Mouse (Mus musculus) hindbrain, embryonic 15.5 days (tissue): ENCODE results near the gene Umod. TPM values are rescaled to one million over a fixed set of nuclear protein-coding genes. Genes with fewer than 3 reads are reported as not detected.
A peak's percentile ranks its signal among the peaks of the same experiment; 100 is the strongest.

Source experiments
- ATAC-seq: fragments of 200-750 bp; cut with Nextera tagmentation; 2 replicates; pipeline ENCODE4 v1.8.0; 2017; ENCODE audit warnings: low read depth, moderate number of reproducible peaks, moderate TSS enrichment; ENCODE audit not compliant: low FRiP score
- H3K27ac ChIP-seq: fragments of 300-500 bp; sonication (generic); replicated peaks from 2 replicates; pipeline ENCODE4 v1.5.1; 2015; ENCODE audit warnings: mild to moderate bottlenecking, inconsistent platforms
- H3K27me3 ChIP-seq: fragments of 300-500 bp; sonication (generic); 2 replicates; pipeline ENCODE4 v1.6.1; 2015; ENCODE audit warnings: control low read depth, inconsistent platforms
- H3K36me3 ChIP-seq: fragments of 300-500 bp; sonication (generic); 2 replicates; pipeline ENCODE4 v1.6.1; 2015; ENCODE audit warnings: control low read depth, inconsistent platforms
- H3K4me1 ChIP-seq: fragments of 300-500 bp; sonication (generic); replicated peaks from 2 replicates; pipeline ENCODE4 v1.6.1; 2015; ENCODE audit warnings: control low read depth, inconsistent platforms
- H3K4me2 ChIP-seq: fragments of 300-500 bp; sonication (generic); 2 replicates; pipeline ENCODE4 v1.6.1; 2015; ENCODE audit warnings: moderate library complexity, mild to moderate bottlenecking, inconsistent platforms
- H3K4me3 ChIP-seq: fragments of 300-500 bp; sonication (generic); 2 replicates; pipeline ENCODE4 v1.5.1; 2015; ENCODE audit warnings: mild to moderate bottlenecking, inconsistent platforms
- H3K9ac ChIP-seq: fragments of 300-500 bp; sonication (generic); 2 replicates; pipeline ENCODE4 v1.6.1; 2015; ENCODE audit warnings: inconsistent platforms
- H3K9me3 ChIP-seq: fragments of 300-500 bp; sonication (generic); 2 replicates; pipeline ENCODE4 v1.6.1; 2016; ENCODE audit warnings: control low read depth, inconsistent platforms
- WGBS: fragments of 180-500 bp; shearing (Covaris S2); methylation state at CpG from one replicate; pipeline ENCODE4 v1.1.7; 2015; 5-methylcytosine and 5-hydroxymethylcytosine counted together
- polyA plus RNA-seq: library from polyadenylated mRNA; unstranded; fragments of >200 nt; fragmentation: Nextera tagmentation; extraction: Ambion mirVana; gene quantifications from 2 replicates; pipeline ENCODE4 v1.2.1, GENCODE M21; 2015

Gene Umod
- polyA plus RNA-seq, 1 experiment from 2014 or later = not detected

DNA sequence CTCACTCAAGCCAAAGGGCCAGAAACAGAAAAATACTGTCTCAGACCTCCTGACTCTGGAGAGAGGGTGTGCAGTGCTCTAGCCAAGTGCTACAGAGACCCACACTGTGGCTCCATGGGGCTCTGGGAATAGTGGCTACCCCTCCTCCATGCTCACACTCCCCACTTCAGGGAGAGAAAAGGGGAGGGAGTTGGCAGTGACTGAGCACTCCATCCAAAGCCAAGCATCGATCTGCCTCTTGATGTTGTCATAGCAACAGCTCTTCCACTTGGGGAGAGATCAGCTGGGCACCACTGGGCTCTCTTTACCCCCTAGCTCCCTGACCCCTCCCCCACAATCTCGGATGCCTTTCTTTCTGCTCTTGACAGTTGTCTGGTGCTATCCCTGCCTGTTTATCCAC lies 58.4 kb downstream of the Umod start:
- Histone ChIP-seq H3K27ac (no peak overlapping the region), H3K36me3 (no peaks in the 10 kb centered on the region), H3K4me1 (peaks cover 9% of the 10 kb centered on the region), H3K9me3 (no peaks in the 10 kb centered on the region), H3K27me3 (no peaks in the 10 kb centered on the region), H3K4me2 (no peak overlapping the region), H3K4me3 (no peak overlapping the region), H3K9ac (no peak overlapping the region)
- WGBS = 0% methylated on average over 2 of the region's 2 CpGs
- peak; percentile 93 for ATAC-seq

DNA sequence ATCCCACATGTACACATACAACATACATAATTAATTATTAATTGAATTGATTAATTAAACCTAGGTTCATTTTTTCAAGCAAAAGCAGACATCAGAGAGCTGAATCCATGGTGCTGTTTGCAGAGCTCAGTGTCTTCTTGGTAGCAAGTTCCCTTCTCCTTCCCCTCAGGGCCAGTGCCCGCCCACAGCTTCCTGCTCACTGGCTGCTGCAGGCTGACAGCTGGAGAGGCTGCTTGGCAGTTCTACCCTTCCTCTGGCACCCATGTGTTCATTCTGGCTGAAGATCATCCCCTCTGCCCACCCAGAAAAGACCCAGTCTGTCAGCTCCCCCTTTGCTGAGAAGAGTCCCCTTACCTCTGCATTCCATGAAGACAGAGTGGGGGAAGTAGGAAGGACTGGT lies 60.6 kb downstream of the Umod start:
- no peak for ATAC-seq
- Histone ChIP-seq H3K9ac (no peak overlapping the region), H3K27ac (no peak overlapping the region), H3K4me1 (peaks cover 9% of the 10 kb centered on the region), H3K4me2 (no peak overlapping the region), H3K9me3 (no peaks in the 10 kb centered on the region), H3K27me3 (no peaks in the 10 kb centered on the region), H3K36me3 (no peaks in the 10 kb centered on the region), H3K4me3 (no peak overlapping the region)
- 70% methylated on average over 1 of the region's 1 CpGs for WGBS

Other genes starting within 250 kb of the Umod start
- gene Gp2, start 20.0 kb downstream of the Umod start, polyA plus RNA-seq = not detected in 2 replicates
- gene Acsm5, start 40.2 kb upstream of the Umod start, polyA plus RNA-seq = not detected in 2 replicates
- 0.22 and 0.38 TPM in 2 replicates for gene Pdilt, start 44.2 kb upstream of the Umod start, polyA plus RNA-seq
- gene Acsm2, start 75.1 kb upstream of the Umod start, polyA plus RNA-seq = 0.13 TPM in 1 of 2 replicates, not detected in the other
- not detected in 2 replicates for gene Acsm1, start 127.7 kb upstream of the Umod start, polyA plus RNA-seq
- gene Acsm4, start 210.7 kb upstream of the Umod start, polyA plus RNA-seq = not detected in 2 replicates
- 74.5 and 76.4 TPM in 2 replicates for gene Thumpd1, start 241.5 kb upstream of the Umod start, polyA plus RNA-seq